Mouse (Mus musculus) MEL (cell line): ENCODE measurements around the gene Scrt2.

ENCODE experiments used
- CTCF ChIP-seq, 3 experiments: IDR thresholded peaks in 2 of 3; conservative IDR thresholded peaks in 1 of 3; 2 replicates each; pipeline ENCODE4 v1.5.1; 2011 to 2012; ENCODE audit warnings: low read length in 3 of 3, low read depth in 2 of 3, mild to moderate bottlenecking in 2 of 3, improper control_type of control experiment in 1 of 3, inconsistent platforms in 1 of 3, mixed read lengths in 1 of 3, moderate library complexity in 1 of 3; ENCODE audit not compliant: control insufficient read depth in 1 of 3, insufficient read depth in 1 of 3, poor library complexity in 1 of 3, severe bottlenecking in 1 of 3
- E2F4 ChIP-seq: IDR thresholded peaks from 2 replicates; pipeline ENCODE4 v1.6.1; 2011; ENCODE audit warnings: low read depth, low read length, improper control_type of control experiment, borderline replicate concordance
- EP300 ChIP-seq, 2 experiments: IDR thresholded peaks; 2 replicates each; pipeline ENCODE4 v1.6.1; 2011; ENCODE audit warnings: improper control_type of control experiment in 2 of 2, low read length in 2 of 2, low read depth in 1 of 2, mild to moderate bottlenecking in 1 of 2
- MAFK ChIP-seq: IDR thresholded peaks from 2 replicates; pipeline ENCODE4 v1.6.1; 2011; ENCODE audit warnings: low read depth, mild to moderate bottlenecking, low read length, improper control_type of control experiment, borderline replicate concordance
- RAD21 ChIP-seq: IDR thresholded peaks from 2 replicates; pipeline ENCODE4 v1.6.1; 2011; ENCODE audit warnings: mild to moderate bottlenecking, low read depth, low read length, improper control_type of control experiment
- SIN3A ChIP-seq: IDR thresholded peaks from 2 replicates; pipeline ENCODE4 v1.6.1; 2012; ENCODE audit warnings: low read length, improper control_type of control experiment, inconsistent platforms
- TCF12 ChIP-seq: IDR thresholded peaks from 2 replicates; pipeline ENCODE4 v1.6.1; 2014; ENCODE audit warnings: low read depth, mild to moderate bottlenecking, inconsistent platforms, low read length, improper control_type of control experiment, moderate library complexity
- USF1 ChIP-seq: IDR thresholded peaks from 2 replicates; pipeline ENCODE4 v1.6.1; 2014; ENCODE audit warnings: low read depth, mild to moderate bottlenecking, inconsistent platforms, low read length, improper control_type of control experiment, moderate library complexity
- USF2 ChIP-seq, 2 experiments: IDR thresholded peaks; 2 replicates each; pipeline ENCODE4 v1.6.1; 2011 to 2012; ENCODE audit warnings: improper control_type of control experiment in 2 of 2, low read length in 2 of 2, borderline replicate concordance in 1 of 2, inconsistent platforms in 1 of 2, low read depth in 1 of 2, mild to moderate bottlenecking in 1 of 2; ENCODE audit not compliant: insufficient read depth in 1 of 2
- ZC3H11A ChIP-seq: IDR thresholded peaks from 2 replicates; pipeline ENCODE4 v1.6.1; 2012; ENCODE audit warnings: low read depth, mild to moderate bottlenecking, inconsistent platforms, low read length, improper control_type of control experiment

GRCm38 (mm10) chr2:152089078-152089477 lies 7.7 kb downstream of the Scrt2 start:
- TF ChIP-seq CTCF (IDR thresholded peaks at IDR 0.05 in 2 of 3, conservative IDR thresholded peaks at IDR 0.05 in 1 of 3; ENCODE audit: control insufficient read depth in 1 of 3, insufficient read depth in 1 of 3, low read depth in 2 of 3, low read length in 3 of 3, poor library complexity in 1 of 3, severe bottlenecking in 1 of 3) (peak; percentile 85 to 89 (median 88)), USF1 (no peak), E2F4 (no peak), MAFK (no peak), SIN3A (no peak), EP300 (IDR thresholded peaks at IDR 0.05; ENCODE audit: low read depth in 1 of 2, low read length in 2 of 2) (no peak), ZC3H11A (peak; percentile 74), USF2 (IDR thresholded peaks at IDR 0.05; ENCODE audit: borderline replicate concordance in 1 of 2, insufficient read depth in 1 of 2, low read depth in 1 of 2, low read length in 2 of 2) (no peak), RAD21 (peak; percentile 78), TCF12 (no peak)
